Mouse (Mus musculus): ENCODE results near the gene Slc17a4.

Gene Slc17a4

GRCm38 (mm10) chr13:23889011-23889605 lies 25.7 kb downstream of the Slc17a4 start:
- DNase-seq = no peak

DNA sequence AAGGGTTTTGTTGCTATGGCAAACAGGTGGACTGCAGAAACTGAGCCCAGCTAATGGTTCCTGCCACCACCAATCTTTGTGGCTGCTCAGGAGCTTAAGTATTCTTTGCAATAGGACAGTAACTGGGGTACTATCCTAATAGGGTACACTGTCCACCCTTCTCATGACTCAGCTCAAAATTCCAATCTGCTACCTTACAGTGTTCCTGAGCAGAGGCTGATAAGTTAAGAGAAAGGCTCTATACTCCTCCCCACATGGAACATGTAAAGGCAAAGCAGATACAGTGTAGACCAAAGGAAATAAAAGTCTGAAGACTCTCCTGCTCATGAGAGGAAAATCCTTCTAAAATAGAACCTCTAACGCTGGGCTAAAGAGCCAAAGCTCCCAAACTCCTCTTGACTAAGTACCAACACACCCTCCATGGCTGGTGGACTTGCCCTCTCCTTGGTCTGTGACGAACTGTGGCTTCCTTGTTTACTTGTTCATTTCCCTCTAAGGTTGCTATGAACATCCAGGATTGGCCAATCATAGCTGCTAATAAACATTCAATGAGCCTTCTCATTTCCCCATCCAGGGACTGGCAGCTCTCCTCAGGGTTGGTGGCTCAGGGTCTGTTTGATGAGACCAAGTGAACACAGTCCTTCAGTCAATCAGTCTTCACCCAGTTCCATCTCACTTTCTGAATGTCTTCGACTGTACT lies 27.6 kb downstream of the Slc17a4 start:
- peak; percentile 15 for DNase-seq

DNA sequence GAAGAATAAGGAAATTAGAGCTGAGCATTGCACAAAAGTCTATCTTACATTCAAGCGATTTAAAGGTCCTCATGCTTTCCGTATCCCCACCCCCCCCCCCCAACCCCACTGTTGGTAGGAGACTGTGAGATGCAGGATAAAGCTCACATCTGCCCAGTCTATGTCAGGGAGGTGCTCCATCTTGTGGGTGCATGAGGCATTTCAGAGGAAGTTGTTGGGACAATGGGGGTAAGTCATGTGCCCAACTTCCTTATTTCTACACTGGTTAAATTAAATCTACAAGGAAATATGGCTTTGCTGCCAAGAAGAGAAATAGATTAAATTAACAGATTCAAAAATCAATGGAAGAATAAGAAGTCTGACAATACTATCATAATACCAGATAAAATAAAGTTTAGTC lies 29.3 kb downstream of the Slc17a4 start:
- DNase-seq = peak; percentile 26

GRCm38 (mm10) chr13:23879636-23880035 lies 35.2 kb downstream of the Slc17a4 start:
- DNase-seq = no peak

GRCm38 (mm10) chr13:23879106-23879505 lies 35.7 kb downstream of the Slc17a4 start:
- no peak for DNase-seq

DNA sequence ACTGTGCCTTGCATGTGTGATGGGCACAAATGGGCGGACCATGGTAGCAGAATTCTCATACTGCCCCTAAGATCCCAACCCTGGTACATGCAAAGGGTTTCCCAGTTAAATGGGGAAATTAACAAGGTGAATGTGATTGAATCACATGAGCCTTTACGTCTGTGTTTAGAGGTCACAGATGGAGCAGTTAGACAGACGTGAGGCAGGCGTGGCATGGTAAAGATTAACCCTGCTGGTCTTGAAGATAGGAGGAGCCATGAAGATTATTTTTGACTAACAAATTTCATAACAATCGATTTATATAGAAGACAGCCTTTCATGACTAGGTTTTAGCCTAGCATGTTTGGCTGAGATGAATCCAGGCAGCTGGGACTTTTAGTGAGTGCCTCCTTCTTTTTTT lies 41.7 kb downstream of the Slc17a4 start:
- DNase-seq = no peak

DNA sequence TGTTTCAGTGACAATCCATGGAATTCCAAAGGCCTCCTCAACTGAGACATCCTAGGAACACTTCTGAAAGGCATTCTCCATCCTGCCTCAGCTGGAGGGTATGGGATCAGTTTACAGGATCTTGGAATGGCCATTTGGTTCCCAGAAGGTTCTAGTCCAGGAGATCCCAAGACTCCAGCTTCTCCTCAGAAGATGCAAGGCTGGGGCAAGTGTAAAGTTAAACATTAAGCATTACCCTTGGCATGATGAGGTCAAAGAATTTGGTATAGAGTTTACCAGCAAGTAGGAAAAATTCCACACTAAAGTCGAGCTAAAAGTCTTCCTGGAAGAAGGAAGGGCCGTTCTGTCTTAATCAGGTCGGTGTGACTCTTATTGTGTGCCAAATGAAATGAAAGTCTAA lies 44.8 kb downstream of the Slc17a4 start:
- DNase-seq = no peak

DNA sequence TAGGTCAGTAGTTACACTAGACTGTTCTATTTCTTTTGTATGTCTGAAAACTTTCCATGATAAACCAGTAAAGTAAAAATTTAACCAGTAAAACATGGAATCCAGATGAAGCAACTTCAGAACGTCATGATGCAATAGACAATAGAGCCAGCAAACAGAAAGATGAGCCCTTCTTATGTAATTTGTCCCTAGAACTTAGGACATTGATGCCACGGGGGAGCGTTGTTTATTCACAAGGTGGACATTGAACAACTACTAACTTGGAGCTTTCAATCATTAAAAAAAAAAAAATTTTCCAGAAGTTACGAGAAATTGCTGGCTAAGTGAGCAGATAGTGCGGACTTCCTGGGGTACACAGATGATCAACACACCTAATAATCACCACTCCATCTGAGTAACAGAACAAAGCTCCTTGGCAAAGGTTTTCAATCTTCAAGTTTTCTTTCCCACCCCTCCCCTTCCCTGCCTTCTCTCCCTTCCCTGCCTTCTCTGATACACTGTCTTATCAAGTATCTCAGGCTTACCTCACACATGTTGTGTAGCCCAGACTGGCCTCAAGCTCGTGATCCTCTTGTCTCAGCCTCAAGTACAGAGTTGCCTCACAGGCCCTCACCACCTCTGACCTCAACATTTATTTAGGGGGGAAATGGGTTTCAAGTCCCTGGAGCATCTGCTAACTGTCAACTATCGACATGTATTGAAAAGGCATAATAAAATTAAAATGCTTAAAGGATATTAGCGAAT lies 45.8 kb downstream of the Slc17a4 start:
- DNase-seq = no peak

- no peak for DNase-seq
These were observed 47.4 kb downstream of the Slc17a4 start, which contains the start of gene Slc17a1 for GRCm38 (mm10) chr13:23867405-23867804. TSS of gene Slc17a1 (plus strand) at chr13:23867750.

DNA sequence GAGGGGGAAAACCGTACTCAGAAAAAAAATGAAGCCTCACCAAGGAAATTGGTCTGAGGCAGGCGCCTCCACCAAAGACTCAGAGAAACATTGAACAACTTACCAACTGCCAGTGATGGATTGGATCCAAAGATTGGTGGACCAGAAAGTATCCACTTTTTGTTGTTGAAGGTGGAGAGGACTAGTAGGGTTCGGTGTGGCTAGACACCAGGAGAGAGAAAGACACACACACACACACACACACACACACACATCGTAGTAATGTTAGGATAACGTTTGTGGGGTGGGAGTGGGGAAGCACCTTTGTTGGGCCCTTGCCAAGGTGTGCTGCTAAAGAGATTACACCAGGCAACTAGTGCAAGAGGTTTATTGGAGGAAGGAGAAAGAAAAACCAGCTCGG lies 47.8 kb downstream of the Slc17a4 start:
- DNase-seq = no peak

DNA sequence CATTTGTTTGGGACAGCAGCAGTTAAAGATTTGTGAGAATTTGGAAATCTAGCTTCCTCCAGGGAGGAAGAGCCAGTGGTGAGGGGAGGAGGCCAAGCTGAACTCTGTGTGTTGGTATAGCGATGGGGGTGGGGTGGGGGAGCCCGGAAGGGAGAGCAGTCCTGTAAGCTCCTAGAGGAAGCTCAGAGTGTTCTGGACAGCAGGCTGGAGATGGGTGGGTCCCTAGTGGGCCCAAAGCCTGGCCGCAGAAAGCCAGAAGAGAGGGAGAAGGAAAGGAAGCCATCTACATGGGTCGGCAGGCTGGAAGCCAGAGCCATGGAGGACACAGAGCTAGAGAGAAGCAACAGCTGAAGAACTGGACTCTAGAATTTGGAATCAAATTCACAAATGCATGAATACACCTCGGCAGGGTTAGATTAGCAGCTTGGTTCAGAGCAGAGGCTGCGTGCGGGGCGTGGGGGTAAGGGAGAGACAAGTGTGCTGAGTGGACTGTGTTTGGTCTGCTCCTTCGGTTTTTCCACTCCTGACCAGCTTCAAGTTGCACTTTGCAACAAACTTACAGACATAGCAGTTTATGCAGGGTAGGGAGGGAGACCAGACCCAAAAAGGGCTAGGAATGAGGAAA lies 48.6 kb downstream of the Slc17a4 start:
- DNase-seq = peak; percentile 6

DNA sequence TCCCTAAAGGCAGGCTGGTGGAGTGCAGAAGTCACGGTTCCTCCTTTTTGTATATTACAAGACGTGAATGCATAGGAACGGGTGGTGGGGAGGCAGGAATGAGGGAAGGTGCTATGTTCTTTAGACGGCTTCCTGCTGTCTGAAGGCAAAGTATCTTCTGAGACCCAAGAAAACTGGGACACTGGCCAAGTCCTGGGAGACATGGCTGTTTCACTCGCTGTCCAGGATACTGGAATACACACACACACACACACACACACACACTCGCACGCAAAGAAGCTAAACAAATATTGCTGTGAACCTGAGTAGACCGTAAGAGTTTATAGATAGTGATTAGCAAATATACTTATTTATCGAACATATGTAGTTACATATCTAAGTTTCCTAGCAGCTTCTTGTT lies 50.1 kb downstream of the Slc17a4 start:
- DNase-seq = peak; percentile 28

- DNase-seq = no peak
These were observed 53.0 kb downstream of the Slc17a4 start for GRCm38 (mm10) chr13:23861815-23862214.

GRCm38 (mm10) chr13:23856401-23856800 lies 58.4 kb downstream of the Slc17a4 start:
- DNase-seq = no peak

DNA sequence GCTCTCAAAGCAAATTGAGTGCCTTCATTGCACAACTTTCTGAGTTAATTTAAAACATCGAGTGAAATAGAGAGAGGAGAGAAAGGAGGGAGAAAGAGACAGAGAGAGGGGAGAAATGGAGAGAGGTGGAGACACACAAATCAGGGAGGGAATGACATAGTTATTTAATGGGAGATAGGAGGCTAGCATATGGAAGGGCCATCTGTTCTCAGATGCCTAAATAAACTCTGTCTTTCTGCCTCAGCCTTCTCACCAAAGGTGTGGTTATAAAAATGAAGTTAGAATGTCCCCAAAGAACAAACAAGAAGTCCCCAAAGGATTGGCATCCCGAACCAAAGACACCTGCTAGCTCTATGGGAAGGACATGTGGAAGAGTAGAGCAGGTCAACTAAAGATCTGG lies 65.5 kb downstream of the Slc17a4 start:
- DNase-seq = no peak

Data from lung, postnatal 36 days (tissue).